Mouse (Mus musculus) liver, embryonic 14.5 days (tissue): ENCODE results near the gene 1700029F12Rik.

ENCODE experiments used
- CTCF ChIP-seq: IDR thresholded peaks from 2 replicates; pipeline ENCODE4 v1.5.1; 2016; ENCODE audit warnings: antibody characterized with exemption, low read depth, control low read depth
- EP300 ChIP-seq: IDR thresholded peaks from 2 replicates; pipeline ENCODE4 v1.6.1; 2016; ENCODE audit warnings: antibody characterized with exemption, low read depth

GRCm38 (mm10) chr13:96985599-96986275 is 48.4 kb downstream of the 1700029F12Rik start:
- no peak for TF ChIP-seq CTCF
- TF ChIP-seq EP300 = no peak
